Mouse (Mus musculus) intestine, embryonic 15.5 days (tissue): ENCODE measurements around the gene Scd4. TPM values are rescaled to one million over a fixed set of nuclear protein-coding genes. Genes with fewer than 3 reads are reported as not detected.

Source experiments
- ATAC-seq: fragments of 200-750 bp; cut with Nextera tagmentation; 2 replicates; pipeline ENCODE4 v1.8.0; 2017; ENCODE audit warnings: moderate TSS enrichment, moderate library complexity
- H3K27ac ChIP-seq: fragments of 300-500 bp; sonication (generic); 2 replicates; pipeline ENCODE4 v1.5.1; 2015; ENCODE audit warnings: mild to moderate bottlenecking, inconsistent platforms
- H3K27me3 ChIP-seq: fragments of 300-500 bp; sonication (generic); replicated peaks from 2 replicates; pipeline ENCODE4 v1.6.1; 2015; ENCODE audit warnings: inconsistent platforms
- H3K36me3 ChIP-seq: fragments of 300-500 bp; sonication (generic); 2 replicates; pipeline ENCODE4 v1.6.1; 2015; ENCODE audit warnings: inconsistent platforms
- H3K4me1 ChIP-seq: fragments of 300-500 bp; sonication (generic); replicated peaks from 2 replicates; pipeline ENCODE4 v1.6.1; 2015; ENCODE audit warnings: inconsistent platforms
- H3K4me2 ChIP-seq: fragments of 300-500 bp; sonication (generic); replicated peaks from 2 replicates; pipeline ENCODE4 v1.6.1; 2015; ENCODE audit warnings: mild to moderate bottlenecking, inconsistent platforms
- H3K4me3 ChIP-seq: fragments of 300-500 bp; sonication (generic); replicated peaks from 2 replicates; pipeline ENCODE4 v1.5.1; 2015; ENCODE audit warnings: inconsistent platforms
- H3K9ac ChIP-seq: fragments of 300-500 bp; sonication (generic); 2 replicates; pipeline ENCODE4 v1.6.1; 2015; ENCODE audit warnings: inconsistent platforms
- H3K9me3 ChIP-seq: fragments of 300-500 bp; sonication (generic); 2 replicates; pipeline ENCODE4 v1.6.1; 2016; ENCODE audit warnings: inconsistent platforms
- WGBS: fragments of 180-500 bp; shearing (Covaris S2); methylation state at CpG from one replicate; pipeline ENCODE4 v1.1.7; 2015; 5-methylcytosine and 5-hydroxymethylcytosine counted together
- polyA plus RNA-seq: library from polyadenylated mRNA; unstranded; fragments of >200 nt; fragmentation: Nextera tagmentation; extraction: Ambion mirVana; gene quantifications from 2 replicates; pipeline ENCODE4 v1.2.1, GENCODE M21; 2015

The Scd4 gene
- polyA plus RNA-seq, 1 experiment from 2014 or later: 0.10 TPM

DNA sequence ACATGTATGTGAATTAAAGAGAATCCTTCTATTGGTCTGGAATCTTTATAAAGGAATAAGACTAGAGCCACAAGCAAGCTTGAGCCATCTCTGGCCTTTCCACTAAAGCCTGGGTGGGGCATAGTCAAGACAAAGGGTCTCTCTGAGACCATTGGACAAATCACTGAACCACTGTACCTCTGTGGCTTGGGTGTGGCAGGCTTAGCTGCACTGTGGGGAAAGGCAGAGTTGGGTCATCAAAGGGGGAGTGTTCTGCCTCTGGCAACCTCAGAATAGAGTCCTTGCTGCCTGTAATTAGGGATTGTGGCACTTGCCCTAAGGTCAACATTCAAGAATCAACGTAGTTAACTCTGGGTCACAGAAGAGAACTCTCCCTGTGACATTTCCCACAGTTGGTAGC lies 56.6 kb downstream of the Scd4 start:
- no peaks in the 10 kb centered on the region for H3K9me3 ChIP-seq
- 23% methylated on average over 1 of the region's 1 CpGs for WGBS
- H3K4me1 ChIP-seq: 0 out of 2 replicates have a peak, but pooled peaks cover 4% of the 10 kb centered on the region
- H3K27me3 ChIP-seq: no peaks in the 10 kb centered on the region
- ATAC-seq: 0 out of 2 replicates have a peak, but pooled peaks have one; percentile 24
- H3K4me2 ChIP-seq: 0 out of 2 replicates have a peak overlapping the region, but pooled peaks have one; percentile 75
- no peak overlapping the region for H3K4me3 ChIP-seq
- 0 out of 2 replicates have a peak overlapping the region, but pooled peaks have one; percentile 74 for H3K27ac ChIP-seq
- H3K36me3 ChIP-seq: no peaks in the 10 kb centered on the region
- no peak overlapping the region for H3K9ac ChIP-seq

DNA sequence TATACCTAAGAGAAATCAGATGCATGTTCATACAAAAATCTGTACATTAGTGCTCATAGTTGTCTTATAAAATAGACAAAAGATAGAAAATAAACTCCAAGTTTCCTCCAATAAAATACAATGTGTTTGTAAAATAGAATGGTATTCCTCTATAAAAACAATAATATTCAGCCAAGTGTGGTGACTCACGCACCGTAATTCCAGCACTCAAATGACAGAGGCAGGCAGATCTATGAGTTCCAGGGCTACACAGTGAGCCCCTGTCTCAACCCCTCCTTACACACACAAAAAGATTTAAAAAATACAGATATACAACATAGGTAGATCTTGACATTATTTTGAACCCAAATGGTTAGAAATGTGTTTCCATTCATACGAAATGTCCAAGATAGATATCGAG lies 59.0 kb downstream of the Scd4 start:
- WGBS: 90% methylated on average over 4 of the region's 4 CpGs
- no peak for ATAC-seq
- Histone ChIP-seq H3K4me2 (no peak overlapping the region), H3K4me1 (0 out of 2 replicates have a peak, but pooled peaks cover 4% of the 10 kb centered on the region), H3K4me3 (no peak overlapping the region), H3K9ac (no peak overlapping the region), H3K9me3 (no peaks in the 10 kb centered on the region), H3K36me3 (no peaks in the 10 kb centered on the region), H3K27ac (no peak overlapping the region), H3K27me3 (no peaks in the 10 kb centered on the region)

DNA sequence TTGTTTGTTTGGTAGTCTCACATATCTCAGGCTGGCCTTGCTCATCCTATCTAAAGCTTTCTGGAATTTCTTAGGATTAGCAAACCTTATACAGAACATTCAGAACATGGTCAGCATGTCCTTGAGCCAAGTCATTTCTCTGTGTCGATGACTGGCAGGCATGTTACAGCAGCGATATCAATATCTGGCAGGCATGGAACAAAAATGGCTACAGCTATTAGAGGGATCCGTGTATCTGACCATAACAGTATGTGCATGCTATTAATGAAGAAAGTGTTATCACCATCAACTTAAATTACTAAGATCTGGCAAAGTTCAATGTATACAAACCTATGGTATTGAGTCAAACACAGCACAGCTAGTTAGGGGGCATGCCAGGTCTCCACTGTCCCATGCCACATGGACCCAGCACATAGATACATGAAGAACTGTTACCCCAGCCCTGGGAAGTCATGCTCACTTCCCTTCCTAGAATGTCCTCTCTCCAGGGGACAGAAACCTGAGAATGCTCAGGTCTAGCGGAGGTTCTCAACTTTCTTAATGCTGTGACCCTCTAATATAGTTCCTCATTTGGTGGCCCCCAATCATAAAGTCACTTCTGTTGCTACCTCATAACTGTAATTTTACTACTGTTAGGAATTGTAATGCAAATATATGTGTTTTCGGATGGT lies 59.6 kb downstream of the Scd4 start:
- Histone ChIP-seq H3K9ac (no peak overlapping the region), H3K27ac (no peak overlapping the region), H3K4me3 (no peak overlapping the region), H3K36me3 (no peaks in the 10 kb centered on the region), H3K4me2 (no peak overlapping the region), H3K27me3 (no peaks in the 10 kb centered on the region), H3K9me3 (no peaks in the 10 kb centered on the region), H3K4me1 (0 out of 2 replicates have a peak, but pooled peaks cover 4% of the 10 kb centered on the region)
- ATAC-seq: no peak
- 91% methylated on average over 5 of the region's 5 CpGs for WGBS

DNA sequence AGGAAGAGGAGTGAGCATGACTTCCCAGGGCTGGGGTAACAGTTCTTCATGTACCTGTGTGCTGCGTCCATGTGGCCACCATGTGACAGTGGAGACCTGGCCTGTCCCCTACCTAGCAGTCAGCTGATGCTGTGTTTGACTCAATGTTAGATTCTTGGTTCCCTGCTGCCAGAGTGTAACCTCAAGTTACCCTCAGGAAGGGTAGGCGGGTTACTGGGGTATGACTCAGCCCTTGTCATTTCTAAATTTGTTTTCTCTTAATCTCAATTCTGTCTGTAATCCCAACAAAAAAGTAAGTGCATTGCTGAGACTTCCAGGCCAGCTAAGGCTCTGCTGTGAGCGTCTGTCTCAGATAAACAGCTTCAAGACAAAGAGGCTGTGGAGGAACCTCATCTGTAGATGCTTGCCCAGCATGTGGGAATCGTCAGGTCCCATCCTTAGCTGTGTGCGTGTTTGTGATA lies 61.1 kb downstream of the Scd4 start:
- Histone ChIP-seq H3K4me1 (no peaks in the 10 kb centered on the region), H3K4me2 (no peak overlapping the region), H3K9me3 (no peaks in the 10 kb centered on the region), H3K36me3 (no peaks in the 10 kb centered on the region), H3K4me3 (no peak overlapping the region), H3K27me3 (no peaks in the 10 kb centered on the region), H3K27ac (no peak overlapping the region), H3K9ac (no peak overlapping the region)
- 73% methylated on average over 5 of the region's 5 CpGs for WGBS
- no peak for ATAC-seq

DNA sequence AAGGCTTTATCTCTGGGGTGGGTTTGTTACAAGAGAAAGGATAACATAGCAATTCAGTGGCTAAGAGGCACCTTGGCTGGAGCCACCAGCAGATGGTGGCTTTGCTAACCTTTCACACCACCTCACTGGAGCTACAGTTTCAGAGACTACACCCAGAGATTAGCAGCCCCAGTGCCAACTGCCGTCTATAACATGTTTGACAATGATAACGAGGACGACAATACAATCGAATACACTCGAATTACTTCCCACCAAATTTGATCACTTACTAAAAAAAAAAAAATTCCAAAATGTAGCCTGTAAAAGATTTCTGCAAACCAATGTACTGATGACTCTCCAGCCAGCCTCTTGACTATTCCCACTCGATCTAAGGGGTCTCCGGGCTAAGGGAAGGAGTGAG lies 62.1 kb downstream of the Scd4 start:
- Histone ChIP-seq H3K27ac (no peak overlapping the region), H3K27me3 (no peaks in the 10 kb centered on the region), H3K4me3 (no peak overlapping the region), H3K36me3 (no peaks in the 10 kb centered on the region), H3K9me3 (no peaks in the 10 kb centered on the region), H3K4me2 (no peak overlapping the region), H3K9ac (no peak overlapping the region), H3K4me1 (no peaks in the 10 kb centered on the region)
- ATAC-seq: no peak
- 77% methylated on average over 7 of the region's 7 CpGs for WGBS

Other genes with a start within 250 kb of the Scd4 start
- 38.8 and 40.2 TPM in 2 replicates for gene Chuk, start 225.6 kb upstream of the Scd4 start, polyA plus RNA-seq
- 28.9 and 32.7 TPM in 2 replicates for gene Cwf19l1, start 197.2 kb upstream of the Scd4 start, polyA plus RNA-seq
- gene Bloc1s2, start 186.6 kb upstream of the Scd4 start, polyA plus RNA-seq: 87.8 and 91.9 TPM in 2 replicates
- gene Pkd2l1, start 140.7 kb upstream of the Scd4 start, polyA plus RNA-seq: not detected in 2 replicates
- gene Scd3, start 129.8 kb upstream of the Scd4 start, polyA plus RNA-seq: 0.15 and 0.54 TPM in 2 replicates
- 417 and 432 TPM in 2 replicates for gene Scd2, start 39.4 kb upstream of the Scd4 start, polyA plus RNA-seq
- 5.2 TPM in 2 replicates for gene Scd1, start 74.8 kb downstream of the Scd4 start, polyA plus RNA-seq
- not detected in 2 replicates for gene Wnt8b, start 160.4 kb downstream of the Scd4 start, polyA plus RNA-seq
- 0.40 and 0.49 TPM in 2 replicates for gene Sec31b, start 212.8 kb downstream of the Scd4 start, polyA plus RNA-seq
- gene Gm20538, start 219.7 kb downstream of the Scd4 start, polyA plus RNA-seq: not detected in 2 replicates
- gene Ndufb8, start 222.3 kb downstream of the Scd4 start, polyA plus RNA-seq: 562 and 659 TPM in 2 replicates
- gene Hif1an, start 229.8 kb downstream of the Scd4 start, polyA plus RNA-seq: 25.4 and 26.3 TPM in 2 replicates